Mouse (Mus musculus): ENCODE data around the gene Fxyd2.

Gene Fxyd2

DNA sequence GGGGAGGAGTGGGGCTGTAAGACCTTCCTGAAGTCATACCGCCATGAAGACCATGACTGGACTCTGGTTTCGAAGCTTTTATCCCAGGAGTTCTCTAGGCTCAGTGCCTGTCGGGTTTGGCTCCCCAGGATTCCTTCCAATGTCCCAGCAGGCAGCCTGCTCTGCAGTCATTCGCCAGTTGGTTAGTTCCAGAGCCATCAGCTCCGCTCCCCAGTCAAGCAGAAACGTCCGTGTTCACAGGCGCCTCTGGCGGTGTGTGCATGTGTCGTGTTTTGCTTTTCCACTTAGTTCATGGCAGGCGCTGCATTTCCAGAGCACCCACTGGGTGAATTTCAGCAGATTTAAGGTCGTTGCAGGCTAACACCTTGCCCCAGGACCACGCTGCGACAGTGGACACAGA lies 58.9 kb downstream of the Fxyd2 start:
- no peaks in the 10 kb centered on the region for H3K36me3 ChIP-seq (ENCODE audit: control insufficient read depth, insufficient read depth, low read length, poor library complexity, severe bottlenecking)
- DNase-seq (ENCODE audit: low read depth, low spot score), result no peak
- no peaks in the 10 kb centered on the region for H3K27me3 ChIP-seq (ENCODE audit: control insufficient read depth, insufficient read depth, low read length, poor library complexity, severe bottlenecking)
